Mouse (Mus musculus): Measurements from ENCODE around the gene Zfp867.

GRCm38 (mm10) chr11:59443102-59443501 lies 29.2 kb downstream of the Zfp867 start:
- TF ChIP-seq EP300 (IDR thresholded peaks at IDR 0.05) = no peak
- 0 out of 2 replicates have a peak, but pooled peaks have one; percentile 30 for TF ChIP-seq CTCF (IDR thresholded peaks at IDR 0.05)

Data from lung, postnatal 0 days (tissue).